Comparison of ENCODE assay signal across 12 mouse cellular contexts in genomic region chr9:56669605-56670221, GRCm38 (mm10).
DNase-seq lines count a peak whose midpoint lies in the region; ATAC-seq and TF ChIP-seq lines count a peak whose summit lies in the region.
"Had no signal": no experiment of that assay in that cellular context is flagged by ENCODE, and none has a peak within 500 bp of the region (broad histone marks: within the 10 kb centered on the region; RNA-seq: fewer than 3 reads in every experiment).

No protein-coding gene starts in this region.

- no peak overlapping the region for H3K9ac ChIP-seq in neural tube, embryonic 13.5 days
- no peak overlapping the region for H3K9ac ChIP-seq in neural tube, embryonic 15.5 days (replicated peaks)
- H3K9ac ChIP-seq: limb, embryonic 15.5 days had no signal

- H3K27me3 ChIP-seq in neural tube, embryonic 13.5 days, result no peaks in the 10 kb centered on the region
- H3K27me3 ChIP-seq in neural tube, embryonic 15.5 days (replicated peaks), result no peaks in the 10 kb centered on the region
- H3K27me3 ChIP-seq: limb, embryonic 15.5 days had no signal

- H3K27ac ChIP-seq in neural tube, embryonic 13.5 days (replicated peaks), result no peak overlapping the region
- H3K27ac ChIP-seq in neural tube, embryonic 15.5 days (replicated peaks), result no peak overlapping the region
- H3K27ac ChIP-seq: limb, embryonic 15.5 days had no signal

- peaks cover 14% of the 10 kb centered on the region for H3K4me1 ChIP-seq in neural tube, embryonic 13.5 days (replicated peaks)
- peaks cover 6% of the 10 kb centered on the region; the same call in 1 of the 2 replicates for H3K4me1 ChIP-seq in neural tube, embryonic 15.5 days
- H3K4me1 ChIP-seq in lung, adult 2 months (ENCODE audit: control insufficient read depth, insufficient read depth, low read length), result no peaks in the 10 kb centered on the region
- H3K4me1 ChIP-seq: limb, embryonic 15.5 days had no signal

- ATAC-seq in frontal cortex, adult (ENCODE audit: low TSS enrichment), result peak; percentile 64
- ATAC-seq in neural tube, embryonic 13.5 days (ENCODE audit: low read depth), result peak; percentile 53
- no peak for ATAC-seq in neural tube, embryonic 15.5 days (ENCODE audit: low FRiP score)
- ATAC-seq: activated CD4-positive, CD25-positive, alpha-beta regulatory T cell, adult 4 months; inflammation-experienced regulatory T-cells, adult 6 months had no signal

- TF ChIP-seq CTCF in lung, adult 2 months (IDR thresholded peaks at IDR 0.05; ENCODE audit: insufficient read depth, low read length), result no peak

- no peak for DNase-seq in frontal cortex, postnatal 25 days (ENCODE audit: low spot score in 2 of 2)
- DNase-seq in cerebellum, adult 18-20 months, result peak; percentile 41 to 56
- DNase-seq in lung, adult 2 months, result peak; percentile 6
- DNase-seq in adrenal gland, postnatal 4 days (ENCODE audit: low spot score in 2 of 2), result no peak
- no peak for DNase-seq in right cerebral cortex, postnatal 36 days (ENCODE audit: low spot score in 2 of 2)
- DNase-seq: kidney, postnatal 10 days had no signal

- H3K4me3 ChIP-seq in neural tube, embryonic 13.5 days, result no peak overlapping the region
- no peak overlapping the region for H3K4me3 ChIP-seq in neural tube, embryonic 15.5 days (replicated peaks)
- no peak overlapping the region for H3K4me3 ChIP-seq in lung, adult 2 months (replicated peaks; ENCODE audit: extremely low read depth, low read depth, low read length)
- H3K4me3 ChIP-seq: limb, embryonic 15.5 days had no signal

- no peak for TF ChIP-seq POLR2A in lung, adult 2 months (IDR thresholded peaks at IDR 0.05; ENCODE audit: borderline replicate concordance, extremely low read depth, low read depth, low read length)

- no peaks in the 10 kb centered on the region for H3K9me3 ChIP-seq in neural tube, embryonic 13.5 days
- no peaks in the 10 kb centered on the region for H3K9me3 ChIP-seq in neural tube, embryonic 15.5 days (replicated peaks)
- H3K9me3 ChIP-seq: limb, embryonic 15.5 days had no signal

- 35% methylated on average over 11 of the region's 11 CpGs for WGBS in neural tube, embryonic 13.5 days
- WGBS in neural tube, embryonic 15.5 days, result 35% methylated on average over 11 of the region's 11 CpGs
- 34% methylated on average over 11 of the region's 11 CpGs for WGBS in lung, adult 2 months

- 0 out of 2 replicates have a peak, but pooled peaks cover 3% of the 10 kb centered on the region for H3K36me3 ChIP-seq in neural tube, embryonic 13.5 days
- peaks cover 4% of the 10 kb centered on the region; the same call in 1 of the 2 replicates for H3K36me3 ChIP-seq in neural tube, embryonic 15.5 days
- H3K36me3 ChIP-seq: limb, embryonic 15.5 days had no signal

- no peak overlapping the region for H3K4me2 ChIP-seq in neural tube, embryonic 13.5 days
- H3K4me2 ChIP-seq in neural tube, embryonic 15.5 days, result no peak overlapping the region
- H3K4me2 ChIP-seq: limb, embryonic 15.5 days had no signal

Comparison
In these comparisons a context has a peak if more than half of its experiments do, and no peak if none do; other contexts are left out.
1. DNase-seq: peak in cerebellum, adult 18-20 months (2 of 2) and lung, adult 2 months (single experiment); none in frontal cortex, postnatal 25 days (0 of 2), adrenal gland, postnatal 4 days (0 of 2) and right cerebral cortex, postnatal 36 days (0 of 2).